Mouse (Mus musculus): ENCODE data around the gene Tex45. TPM values are rescaled to one million over a fixed set of nuclear protein-coding genes. Genes with fewer than 3 reads are reported as not detected.
A peak's percentile ranks its signal among the peaks of the same experiment; 100 is the strongest.

Tex45 gene
- total and polyA plus RNA-seq, 2 experiments from 2014 or later = 0.26 to 0.73 TPM

GRCm38 (mm10) chr8:3496428-3496748 lies 25.7 kb downstream of the Tex45 start:
- no peak overlapping the region for H3K4me3 ChIP-seq (ENCODE audit: low read length)
- H3K4me1 ChIP-seq (ENCODE audit: insufficient read depth, low read length) = peaks cover 7% of the 10 kb centered on the region
- no peak for TF ChIP-seq CTCF (IDR thresholded peaks at IDR 0.05; ENCODE audit: low read depth)
- no peak overlapping the region for H3K4me2 ChIP-seq (ENCODE audit: low read depth, low read length)
- H3K9ac ChIP-seq (replicated peaks; ENCODE audit: low read length) = no peak overlapping the region
- DNase-seq (ENCODE audit: low spot score) = no peak
- H3K27me3 ChIP-seq (ENCODE audit: insufficient read depth, low read length) = no peaks in the 10 kb centered on the region
- no peak overlapping the region for H3K27ac ChIP-seq
- H3K36me3 ChIP-seq (ENCODE audit: insufficient read depth, low read length) = peaks cover 17% of the 10 kb centered on the region
- 94% methylated on average over 15 of the region's 15 CpGs for WGBS
- H3K9me3 ChIP-seq (ENCODE audit: low read length) = no peaks in the 10 kb centered on the region
- no peak for ATAC-seq

GRCm38 (mm10) chr8:3498583-3498982 lies 27.9 kb downstream of the Tex45 start:
- no peak for DNase-seq (ENCODE audit: low spot score)
- Histone ChIP-seq H3K27ac (no peak overlapping the region), H3K27me3 (ENCODE audit: insufficient read depth, low read length) (no peaks in the 10 kb centered on the region), H3K36me3 (ENCODE audit: insufficient read depth, low read length) (peaks cover 17% of the 10 kb centered on the region), H3K4me2 (ENCODE audit: low read depth, low read length) (no peak overlapping the region), H3K4me1 (ENCODE audit: insufficient read depth, low read length) (peaks cover 14% of the 10 kb centered on the region), H3K9ac (replicated peaks; ENCODE audit: low read length) (no peak overlapping the region), H3K9me3 (ENCODE audit: low read length) (no peaks in the 10 kb centered on the region), H3K4me3 (ENCODE audit: low read length) (no peak overlapping the region)
- 85% methylated on average over 3 of the region's 3 CpGs for WGBS
- no peak for ATAC-seq
- no peak for TF ChIP-seq CTCF (IDR thresholded peaks at IDR 0.05; ENCODE audit: low read depth)

- 3% methylated on average over 8 of the region's 8 CpGs for WGBS
- peak overlapping the region; percentile 87 for H3K27ac ChIP-seq
- H3K27me3 ChIP-seq (ENCODE audit: insufficient read depth, low read length) = no peaks in the 10 kb centered on the region
- H3K4me3 ChIP-seq (ENCODE audit: low read length) = peak overlapping the region; percentile 88
- peaks cover 14% of the 10 kb centered on the region for H3K4me1 ChIP-seq (ENCODE audit: insufficient read depth, low read length)
- H3K4me2 ChIP-seq (ENCODE audit: low read depth, low read length) = peak overlapping the region; percentile 87
- no peak for TF ChIP-seq CTCF (IDR thresholded peaks at IDR 0.05; ENCODE audit: low read depth)
- ATAC-seq (no peak), DNase-seq (ENCODE audit: low spot score) (no peak)
- peaks cover 17% of the 10 kb centered on the region for H3K36me3 ChIP-seq (ENCODE audit: insufficient read depth, low read length)
- no peaks in the 10 kb centered on the region for H3K9me3 ChIP-seq (ENCODE audit: low read length)
- peak overlapping the region; percentile 83 for H3K9ac ChIP-seq (replicated peaks; ENCODE audit: low read length)
These were observed 29.1 kb downstream of the Tex45 start for GRCm38 (mm10) chr8:3499751-3500150.

- Histone ChIP-seq H3K27me3 (ENCODE audit: insufficient read depth, low read length) (no peaks in the 10 kb centered on the region), H3K4me1 (ENCODE audit: insufficient read depth, low read length) (peaks cover 14% of the 10 kb centered on the region), H3K9me3 (ENCODE audit: low read length) (no peaks in the 10 kb centered on the region), H3K4me3 (ENCODE audit: low read length) (peak within 1 kb of the TSS; percentile 88), H3K4me2 (ENCODE audit: low read depth, low read length) (peak within 1 kb of the TSS; percentile 87), H3K36me3 (ENCODE audit: insufficient read depth, low read length) (peaks cover 11% of the 10 kb centered on the region), H3K9ac (replicated peaks; ENCODE audit: low read length) (peak within 1 kb of the TSS; percentile 83), H3K27ac (peak within 1 kb of the TSS; percentile 87)
- peak; percentile 99 for DNase-seq (ENCODE audit: low spot score)
- ATAC-seq = peak; percentile 92
- WGBS = under 1% methylated on average over 68 of the region's 70 CpGs
- peak; percentile 46 for TF ChIP-seq CTCF (IDR thresholded peaks at IDR 0.05; ENCODE audit: low read depth)
These were observed 29.8 kb downstream of the Tex45 start, which contains the start of gene Mcoln1 for GRCm38 (mm10) chr8:3500235-3501090. Gene Mcoln1 (plus strand): TSS chr8:3500457.

- ATAC-seq (no peak), DNase-seq (ENCODE audit: low spot score) (no peak)
- no peaks in the 10 kb centered on the region for H3K27me3 ChIP-seq (ENCODE audit: insufficient read depth, low read length)
- H3K4me3 ChIP-seq (ENCODE audit: low read length) = no peak overlapping the region
- no peaks in the 10 kb centered on the region for H3K9me3 ChIP-seq (ENCODE audit: low read length)
- no peak overlapping the region for H3K27ac ChIP-seq
- H3K4me1 ChIP-seq (ENCODE audit: insufficient read depth, low read length) = peaks cover 14% of the 10 kb centered on the region
- whole genome bisulfite sequencing = 67% methylated on average over 4 of the region's 4 CpGs
- no peak overlapping the region for H3K9ac ChIP-seq (replicated peaks; ENCODE audit: low read length)
- no peak for TF ChIP-seq CTCF (IDR thresholded peaks at IDR 0.05; ENCODE audit: low read depth)
- H3K4me2 ChIP-seq (ENCODE audit: low read depth, low read length) = no peak overlapping the region
- peaks cover 12% of the 10 kb centered on the region; the same call in 1 of the 2 replicates for H3K36me3 ChIP-seq (ENCODE audit: insufficient read depth, low read length)
These were observed 31.6 kb downstream of the Tex45 start for GRCm38 (mm10) chr8:3502217-3502616.

- ATAC-seq = no peak
These were observed 37.5 kb downstream of the Tex45 start for GRCm38 (mm10) chr8:3507979-3508754.

More at GRCm38 (mm10) chr8:3507979-3508754, 37.5 kb downstream of the Tex45 start:
- 90% methylated on average over 6 of the region's 6 CpGs for whole genome bisulfite sequencing
- Histone ChIP-seq H3K27ac (no peak overlapping the region), H3K36me3 (ENCODE audit: insufficient read depth, low read length) (peaks cover 56% of the 10 kb centered on the region; the same call in 1 of the 2 replicates), H3K4me3 (ENCODE audit: low read length) (no peak overlapping the region), H3K9me3 (ENCODE audit: low read length) (no peaks in the 10 kb centered on the region), H3K4me2 (ENCODE audit: low read depth, low read length) (no peak overlapping the region), H3K27me3 (ENCODE audit: insufficient read depth, low read length) (no peaks in the 10 kb centered on the region), H3K4me1 (ENCODE audit: insufficient read depth, low read length) (no peaks in the 10 kb centered on the region), H3K9ac (replicated peaks; ENCODE audit: low read length) (no peak overlapping the region)
- no peak for TF ChIP-seq CTCF (IDR thresholded peaks at IDR 0.05; ENCODE audit: low read depth)
- no peak for DNase-seq (ENCODE audit: low spot score)

Data from hindbrain, postnatal 0 days (tissue).